Mouse (Mus musculus) mature B cell (primary cell): ENCODE measurements at regions not wholly inside any gene's neighbourhood (a gene's known extent, or its start where the extent isn't known, plus 50 kb on each side); places are given as distances from the start of the nearest gene placed in this dataset.

Experiments used
- in situ Hi-C: fragments of 300-500 bp; cut with MboI; formaldehyde crosslinking; loops from 2 replicates; pipeline ENCODE4 v1.14.3; 2019

- in situ Hi-C loops = no loop called here
These were observed 52.8 kb upstream of the Chodl start for GRCm38 (mm10) chr16:78877941-78878340.

- in situ Hi-C loops = no loop called here
These were observed 71.7 kb upstream of the Chodl start for GRCm38 (mm10) chr16:78859006-78859405.

GRCm38 (mm10) chr16:78830957-78831356, 99.8 kb upstream of the Chodl start:
- in situ Hi-C loops = no loop called here

- in situ Hi-C loops = no loop called here
These were observed 103.0 kb upstream of the Chodl start for GRCm38 (mm10) chr16:78827739-78828138.

GRCm38 (mm10) chr16:78790064-78790463, 140.7 kb upstream of the Chodl start:
- in situ Hi-C loops = no loop called here

GRCm38 (mm10) chr16:78759226-78759625, 171.5 kb upstream of the Chodl start:
- in situ Hi-C loops = no loop called here

- in situ Hi-C loops = no loop called here
These were observed 161.4 kb upstream of the D16Ertd472e start for GRCm38 (mm10) chr16:78737902-78738301.

- in situ Hi-C loops = no loop called here
These were observed 154.3 kb upstream of the D16Ertd472e start for GRCm38 (mm10) chr16:78730583-78731501.

- in situ Hi-C loops = no loop called here
These were observed 149.0 kb upstream of the D16Ertd472e start for GRCm38 (mm10) chr16:78725541-78725940.

GRCm38 (mm10) chr16:78709943-78710342, 133.4 kb upstream of the D16Ertd472e start:
- in situ Hi-C loops = no loop called here

- in situ Hi-C loops = no loop called here
These were observed 131.1 kb upstream of the D16Ertd472e start for GRCm38 (mm10) chr16:78707566-78707965.

- in situ Hi-C loops = no loop called here
These were observed 130.7 kb upstream of the D16Ertd472e start for GRCm38 (mm10) chr16:78707165-78707564.

GRCm38 (mm10) chr16:78697514-78698209, 121.2 kb upstream of the D16Ertd472e start:
- in situ Hi-C loops = no loop called here

- in situ Hi-C loops = no loop called here
These were observed 111.7 kb upstream of the D16Ertd472e start for GRCm38 (mm10) chr16:78688251-78688650.

GRCm38 (mm10) chr16:78685160-78685559, 108.7 kb upstream of the D16Ertd472e start:
- in situ Hi-C loops = no loop called here

GRCm38 (mm10) chr16:78684031-78684430, 107.5 kb upstream of the D16Ertd472e start:
- in situ Hi-C loops = no loop called here

GRCm38 (mm10) chr16:78661126-78661525, 84.6 kb upstream of the D16Ertd472e start:
- in situ Hi-C loops = no loop called here

- in situ Hi-C loops = no loop called here
These were observed 68.2 kb upstream of the D16Ertd472e start for GRCm38 (mm10) chr16:78644710-78645109.

- in situ Hi-C loops = no loop called here
These were observed 65.2 kb upstream of the D16Ertd472e start for GRCm38 (mm10) chr16:78641717-78642116.

- in situ Hi-C loops = no loop called here
These were observed 64.7 kb upstream of the D16Ertd472e start for GRCm38 (mm10) chr16:78641205-78641604.

GRCm38 (mm10) chr16:78637452-78637851, 60.9 kb upstream of the D16Ertd472e start:
- in situ Hi-C loops = loop anchor here (10.0 kb wide), 1 partner anchor 183 kb away; no protein-coding TSS in a partner anchor

GRCm38 (mm10) chr16:78637015-78637414, 60.5 kb upstream of the D16Ertd472e start:
- in situ Hi-C loops = loop anchor here (10.0 kb wide), 1 partner anchor 182 kb away; no protein-coding TSS in a partner anchor

GRCm38 (mm10) chr16:78635774-78636173, 59.3 kb upstream of the D16Ertd472e start:
- in situ Hi-C loops = loop anchor here (10.0 kb wide), 1 partner anchor 181 kb away; no protein-coding TSS in a partner anchor
